Mouse (Mus musculus) spleen, postnatal 36 days (tissue): ENCODE results near the gene Nudt13.
A peak's percentile ranks its signal among the peaks of the same experiment; 100 is the strongest.
"Not testable (repeated sequence)": the region's sequence is repeated elsewhere in the genome, so short reads cannot be mapped to it uniquely, and the experiment has no call there.

Source experiments
- DNase-seq, 2 experiments: peaks; one replicate each; pipeline ENCODE4 v3.0.0; 2022; ENCODE audit warnings: low spot score in 2 of 2, mixed read lengths in 1 of 2

Nudt13 gene

GRCm38 (mm10) chr14:20294117-20294892, at the start of gene Nudt13:
Gene Nudt13 (plus strand): TSS chr14:20294697.
- peak; percentile 85 to 90 for DNase-seq

GRCm38 (mm10) chr14:20245318-20245717, 49.2 kb upstream of the Nudt13 start:
- no peak for DNase-seq

- no peak for DNase-seq
Observed at GRCm38 (mm10) chr14:20245861-20246260, 48.6 kb upstream of the Nudt13 start.

- DNase-seq: no peak
Observed at GRCm38 (mm10) chr14:20246811-20247266, 47.7 kb upstream of the Nudt13 start.

- DNase-seq: no peak
Observed at GRCm38 (mm10) chr14:20248001-20248400, 46.5 kb upstream of the Nudt13 start.

- DNase-seq: no peak
Observed at GRCm38 (mm10) chr14:20250237-20251171, 44.0 kb upstream of the Nudt13 start.

- peak; percentile 60 to 61 for DNase-seq
Observed at GRCm38 (mm10) chr14:20258185-20259113, 36.0 kb upstream of the Nudt13 start.

- no peak for DNase-seq
Observed at GRCm38 (mm10) chr14:20262346-20262745, 32.2 kb upstream of the Nudt13 start.

- DNase-seq: no peak
Observed at GRCm38 (mm10) chr14:20268421-20268820, 26.1 kb upstream of the Nudt13 start.

- no peak for DNase-seq
Observed at GRCm38 (mm10) chr14:20269082-20269809, 25.3 kb upstream of the Nudt13 start, which contains the start of gene Kcnk16. Gene Kcnk16 (minus strand): TSS chr14:20269199.

GRCm38 (mm10) chr14:20291391-20291790, 3.1 kb upstream of the Nudt13 start:
- DNase-seq: no peak

GRCm38 (mm10) chr14:20294947-20295346, 450 bp downstream of the Nudt13 start:
- no peak for DNase-seq

GRCm38 (mm10) chr14:20297616-20298015, 3.1 kb downstream of the Nudt13 start:
- DNase-seq: no peak

GRCm38 (mm10) chr14:20298131-20298530, 3.6 kb downstream of the Nudt13 start:
- no peak for DNase-seq

GRCm38 (mm10) chr14:20305085-20305484, 10.6 kb downstream of the Nudt13 start:
- DNase-seq: not testable (repeated sequence)

- DNase-seq: no peak
Observed at GRCm38 (mm10) chr14:20315137-20315536, 20.6 kb downstream of the Nudt13 start.

- peak; percentile 19 to 55 for DNase-seq
Observed at GRCm38 (mm10) chr14:20319420-20319819, 24.9 kb downstream of the Nudt13 start.

- no peak for DNase-seq
Observed at GRCm38 (mm10) chr14:20324196-20324595, 29.7 kb downstream of the Nudt13 start.

- no peak for DNase-seq
Observed at GRCm38 (mm10) chr14:20328474-20328873, 34.0 kb downstream of the Nudt13 start.

- DNase-seq: no peak
Observed at GRCm38 (mm10) chr14:20331316-20331715, 36.8 kb downstream of the Nudt13 start.

GRCm38 (mm10) chr14:20339415-20339814, 44.9 kb downstream of the Nudt13 start:
- no peak for DNase-seq
